Mouse (Mus musculus) liver, embryonic 16.5 days (tissue): ENCODE data around the gene Atg10. TPM values are rescaled to one million over a fixed set of nuclear protein-coding genes. Genes with fewer than 3 reads are reported as not detected.
A peak's percentile ranks its signal among the peaks of the same experiment; 100 is the strongest.

Experiments used
- ATAC-seq: fragments of 200-750 bp; cut with Nextera tagmentation; 2 replicates; pipeline ENCODE4 v1.8.0; 2017; ENCODE audit warnings: low read depth, mild to moderate bottlenecking, moderate number of reproducible peaks, moderate library complexity
- H3K27ac ChIP-seq: fragments of 300-500 bp; sonication (generic); 2 replicates; pipeline ENCODE4 v1.5.1; 2014; ENCODE audit warnings: mild to moderate bottlenecking, low read length
- H3K27me3 ChIP-seq: fragments of 300-500 bp; sonication (generic); 2 replicates; pipeline ENCODE4 v1.6.1; 2014; ENCODE audit warnings: low read depth, low read length, mixed read lengths; ENCODE audit not compliant: control insufficient read depth, insufficient read depth
- H3K36me3 ChIP-seq: fragments of 300-500 bp; sonication (generic); 2 replicates; pipeline ENCODE4 v1.6.1; 2014; ENCODE audit warnings: mild to moderate bottlenecking; ENCODE audit not compliant: control insufficient read depth, insufficient read depth
- H3K4me1 ChIP-seq: fragments of 300-500 bp; sonication (generic); 2 replicates; pipeline ENCODE4 v1.6.1; 2014; ENCODE audit warnings: low read depth, low read length, mixed read lengths; ENCODE audit not compliant: control insufficient read depth
- H3K4me2 ChIP-seq: fragments of 300-500 bp; sonication (generic); 2 replicates; pipeline ENCODE4 v1.6.1; 2014; ENCODE audit warnings: low read depth, low read length, mixed read lengths
- H3K4me3 ChIP-seq: fragments of 300-500 bp; sonication (generic); 2 replicates; pipeline ENCODE4 v1.5.1; 2014; ENCODE audit warnings: low read depth, mild to moderate bottlenecking, low read length
- H3K9ac ChIP-seq: fragments of 300-500 bp; sonication (generic); 2 replicates; pipeline ENCODE4 v1.6.1; 2014; ENCODE audit warnings: low read depth, low read length
- H3K9me3 ChIP-seq: fragments of 300-500 bp; sonication (generic); replicated peaks from 2 replicates; pipeline ENCODE4 v1.6.1; 2016; ENCODE audit warnings: low read length; ENCODE audit not compliant: control insufficient read depth
- WGBS: fragments of 180-500 bp; shearing (Covaris S2); extraction: QIAGEN DNeasy Blood & Tissue Kit; methylation state at CpG from one replicate; pipeline ENCODE4 v1.1.7; 2014; ENCODE audit not compliant: insufficient replicate concordance; 5-methylcytosine and 5-hydroxymethylcytosine counted together
- polyA plus RNA-seq: library from polyadenylated mRNA; unstranded; fragments of >200 nt; fragmentation: Nextera tagmentation; extraction: Ambion mirVana; gene quantifications from 2 replicates; pipeline ENCODE4 v1.2.1, GENCODE M21; 2015

Gene Atg10
- polyA plus RNA-seq, 1 experiment from 2014 or later = 2.7 TPM

- no peak for ATAC-seq
- Histone ChIP-seq H3K27me3 (no peaks in the 10 kb centered on the region), H3K9ac (no peak overlapping the region), H3K4me3 (no peak overlapping the region), H3K9me3 (no peaks in the 10 kb centered on the region), H3K36me3 (no peaks in the 10 kb centered on the region), H3K4me1 (no peaks in the 10 kb centered on the region), H3K27ac (no peak overlapping the region), H3K4me2 (no peak overlapping the region)
- WGBS = 64% methylated on average over 3 of the region's 3 CpGs
Observed at GRCm38 (mm10) chr13:91038034-91038433, 185.7 kb downstream of the Atg10 start.

- H3K4me2 ChIP-seq = no peak overlapping the region
- H3K9ac ChIP-seq = no peak overlapping the region
- H3K27ac ChIP-seq = no peak overlapping the region
- no peak overlapping the region for H3K4me3 ChIP-seq
- ATAC-seq = no peak
- H3K4me1 ChIP-seq = no peaks in the 10 kb centered on the region
- H3K9me3 ChIP-seq = no peaks in the 10 kb centered on the region
- 73% methylated on average over 6 of the region's 6 CpGs for WGBS
- no peaks in the 10 kb centered on the region for H3K36me3 ChIP-seq
- H3K27me3 ChIP-seq = no peaks in the 10 kb centered on the region
Observed at GRCm38 (mm10) chr13:91037405-91037804, 186.4 kb downstream of the Atg10 start.

- Histone ChIP-seq H3K9ac (no peak overlapping the region), H3K4me2 (no peak overlapping the region), H3K9me3 (no peaks in the 10 kb centered on the region), H3K27me3 (no peaks in the 10 kb centered on the region), H3K4me3 (no peak overlapping the region), H3K36me3 (no peaks in the 10 kb centered on the region), H3K27ac (no peak overlapping the region), H3K4me1 (no peaks in the 10 kb centered on the region)
- ATAC-seq = no peak
- WGBS = 57% methylated on average over 2 of the region's 2 CpGs
Observed at GRCm38 (mm10) chr13:91031836-91032235, 191.9 kb downstream of the Atg10 start.

- Histone ChIP-seq H3K4me2 (no peak overlapping the region), H3K4me1 (no peaks in the 10 kb centered on the region), H3K4me3 (no peak overlapping the region), H3K9me3 (no peaks in the 10 kb centered on the region), H3K27ac (no peak overlapping the region), H3K27me3 (no peaks in the 10 kb centered on the region), H3K36me3 (no peaks in the 10 kb centered on the region), H3K9ac (no peak overlapping the region)
- WGBS = 76% methylated on average over 9 of the region's 9 CpGs
- no peak for ATAC-seq
Observed at GRCm38 (mm10) chr13:91023447-91023846, 200.3 kb downstream of the Atg10 start.

- Histone ChIP-seq H3K4me2 (no peak overlapping the region), H3K4me1 (no peaks in the 10 kb centered on the region), H3K9me3 (no peaks in the 10 kb centered on the region), H3K9ac (no peak overlapping the region), H3K4me3 (no peak overlapping the region), H3K36me3 (no peaks in the 10 kb centered on the region), H3K27me3 (no peaks in the 10 kb centered on the region), H3K27ac (no peak overlapping the region)
- WGBS = 51% methylated on average over 3 of the region's 3 CpGs
- no peak for ATAC-seq
Observed at GRCm38 (mm10) chr13:91011851-91012250, 211.9 kb downstream of the Atg10 start.

- ATAC-seq = no peak
- Histone ChIP-seq H3K27ac (no peak overlapping the region), H3K36me3 (no peaks in the 10 kb centered on the region), H3K9ac (no peak overlapping the region), H3K27me3 (no peaks in the 10 kb centered on the region), H3K9me3 (no peaks in the 10 kb centered on the region), H3K4me2 (no peak overlapping the region), H3K4me1 (no peaks in the 10 kb centered on the region), H3K4me3 (no peak overlapping the region)
- WGBS = 38% methylated on average over 2 of the region's 2 CpGs
Observed at GRCm38 (mm10) chr13:90995034-90995629, 228.6 kb downstream of the Atg10 start.

- H3K4me1 ChIP-seq = no peaks in the 10 kb centered on the region
- H3K9me3 ChIP-seq = no peaks in the 10 kb centered on the region
- H3K27me3 ChIP-seq = no peaks in the 10 kb centered on the region
- no peak overlapping the region for H3K4me3 ChIP-seq
- H3K36me3 ChIP-seq = no peaks in the 10 kb centered on the region
- H3K27ac ChIP-seq = no peak overlapping the region
- H3K4me2 ChIP-seq = no peak overlapping the region
- H3K9ac ChIP-seq = no peak overlapping the region
- WGBS = 77% methylated on average over 13 of the region's 13 CpGs
- 0 out of 2 replicates have a peak, but pooled peaks have one; percentile 11 for ATAC-seq
Observed at GRCm38 (mm10) chr13:90993602-90994001, 230.2 kb downstream of the Atg10 start.

GRCm38 (mm10) chr13:90992948-90993347, 230.8 kb downstream of the Atg10 start:
- no peak overlapping the region for H3K27ac ChIP-seq
- 66% methylated on average over 5 of the region's 5 CpGs for WGBS
- no peaks in the 10 kb centered on the region for H3K9me3 ChIP-seq
- no peaks in the 10 kb centered on the region for H3K4me1 ChIP-seq
- H3K4me3 ChIP-seq = no peak overlapping the region
- no peaks in the 10 kb centered on the region for H3K27me3 ChIP-seq
- H3K36me3 ChIP-seq = no peaks in the 10 kb centered on the region
- no peak for ATAC-seq
- no peak overlapping the region for H3K9ac ChIP-seq
- no peak overlapping the region for H3K4me2 ChIP-seq

- Histone ChIP-seq H3K36me3 (no peaks in the 10 kb centered on the region), H3K4me2 (no peak overlapping the region), H3K27me3 (no peaks in the 10 kb centered on the region), H3K4me3 (no peak overlapping the region), H3K9ac (no peak overlapping the region), H3K4me1 (no peaks in the 10 kb centered on the region), H3K27ac (no peak overlapping the region), H3K9me3 (no peaks in the 10 kb centered on the region)
- no peak for ATAC-seq
- 69% methylated on average over 3 of the region's 3 CpGs for WGBS
Observed at GRCm38 (mm10) chr13:90988226-90988625, 235.5 kb downstream of the Atg10 start.
